Mouse (Mus musculus) gastrocnemius, postnatal 10 days (tissue): Measurements from ENCODE around the gene Ucma. TPM values are rescaled to one million over a fixed set of nuclear protein-coding genes. Genes with fewer than 3 reads are reported as not detected.
"Not testable (repeated sequence)": the region's sequence is repeated elsewhere in the genome, so short reads cannot be mapped to it uniquely, and the experiment has no call there.

Experiments used
- DNase-seq: peaks from one replicate; pipeline ENCODE4 v3.0.0; 2021; ENCODE audit warnings: mixed read lengths
- long read RNA-seq, 2 experiments: library from polyadenylated mRNA; stranded (forward); transcript quantifications; one replicate each; pipeline ENCODE4 v2.0.0; 2021
- total RNA-seq, 2 experiments: library from RNA; stranded (reverse); gene quantifications; 2 replicates each; pipeline ENCODE4 v1.2.3; 2021

The Ucma gene
- under 1 TPM in 1 of 2 experiments, not detected in 1; 0.75 TPM for total RNA-seq
- long read RNA-seq, experiment 1, result 0 reads
- long read RNA-seq, experiment 2, result 0 reads

DNA sequence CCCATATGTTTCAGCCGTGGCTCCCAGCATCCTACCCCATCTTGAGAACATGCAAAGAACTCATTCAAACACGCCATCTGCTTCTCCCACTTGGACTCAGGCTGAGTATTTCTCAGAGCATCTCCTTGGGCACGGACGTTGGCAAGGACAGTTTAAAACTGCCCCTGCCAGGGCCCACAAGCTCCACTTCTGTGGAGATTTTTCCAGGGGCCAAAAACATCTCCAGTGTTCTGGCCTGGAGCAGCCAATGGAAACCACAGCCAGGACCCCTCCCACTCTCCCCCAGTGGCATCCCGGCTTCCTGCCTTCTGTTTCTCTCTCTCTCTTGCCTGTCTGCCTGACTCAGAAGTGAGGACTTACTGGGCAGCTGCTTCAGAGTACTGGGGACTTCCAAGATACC, at the start of gene Ucma:
Ucma (plus strand) TSS at position 316 of the 400 bp plus-strand sequence.
- DNase-seq, result no peak

DNA sequence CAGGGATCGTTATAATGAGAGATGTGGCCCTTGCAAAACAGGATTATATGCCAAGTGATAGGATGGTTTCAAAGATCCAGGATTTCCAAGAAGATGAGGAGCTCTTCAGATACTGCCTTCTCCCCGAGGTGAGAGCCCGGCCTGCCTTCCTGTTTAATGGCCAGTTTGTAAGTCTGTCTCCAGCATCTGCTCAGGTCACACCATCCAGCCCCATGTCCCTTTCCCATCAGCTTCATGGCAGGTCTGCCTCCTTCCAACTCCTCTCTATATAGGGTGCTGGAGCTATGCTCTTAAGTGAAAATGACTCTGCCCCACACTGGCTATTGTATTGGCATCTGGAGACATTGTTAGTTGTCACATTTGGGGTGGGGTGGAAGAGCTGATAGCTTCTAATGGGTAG, 48.5 kb upstream of the Ucma start:
- no peak for DNase-seq

DNA sequence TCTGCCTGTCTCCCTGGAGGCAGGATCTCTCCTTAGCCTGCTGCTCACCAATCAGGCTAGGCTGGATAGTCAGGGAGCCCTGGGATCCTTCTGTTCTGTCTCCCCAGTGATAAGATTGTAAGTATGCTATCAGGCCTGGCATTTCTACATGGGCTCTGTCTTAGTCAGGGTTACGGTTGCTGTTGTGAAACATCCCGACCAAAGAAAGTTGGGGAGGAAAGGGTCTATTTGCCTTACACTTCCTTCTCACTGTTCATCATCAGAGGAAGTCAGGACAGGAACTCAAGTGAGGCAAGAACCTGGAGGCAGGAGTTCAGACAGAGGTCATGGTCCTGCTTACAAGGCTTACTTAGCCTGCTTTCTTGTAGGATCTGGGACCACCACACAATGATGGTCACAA, 46.7 kb upstream of the Ucma start:
- no peak for DNase-seq

DNA sequence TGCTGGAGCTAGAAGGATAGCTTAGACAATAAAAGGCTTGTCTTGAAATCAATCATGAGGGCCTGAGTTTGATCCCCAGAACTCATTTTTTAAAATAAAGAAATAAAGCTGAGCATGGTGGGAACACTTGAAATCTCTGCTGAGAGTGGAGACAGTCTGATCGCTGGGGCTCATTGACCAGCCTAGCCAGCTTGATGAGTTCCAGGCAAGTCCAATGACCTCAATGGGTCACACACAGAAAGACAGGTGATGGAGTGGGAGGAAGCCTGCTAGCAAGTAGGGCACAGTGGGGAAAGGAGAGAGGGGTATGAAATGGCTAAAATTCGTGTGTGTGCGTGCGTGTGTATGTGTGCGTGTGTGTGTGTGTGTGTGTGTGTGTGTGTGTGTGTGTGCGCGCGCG, 41.4 kb upstream of the Ucma start:
- DNase-seq, result no peak

DNA sequence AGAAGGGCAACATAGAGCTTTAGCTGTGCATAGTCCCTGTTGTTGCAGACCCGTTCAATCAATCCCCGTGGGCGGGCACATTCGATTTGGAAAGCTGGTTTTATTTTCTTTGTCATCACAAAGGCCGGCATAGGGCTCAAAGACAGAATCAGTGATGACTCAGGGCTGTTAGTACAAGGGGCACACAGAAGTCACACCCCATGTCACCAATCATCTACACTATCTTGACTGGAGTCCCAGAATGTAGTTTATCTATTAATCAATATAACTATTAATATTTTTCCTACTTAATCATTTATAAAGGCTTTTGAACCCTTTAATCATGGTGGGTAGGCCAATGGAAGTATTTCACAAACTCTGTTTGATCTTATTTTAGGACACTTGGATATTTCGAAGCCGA, 38.0 kb upstream of the Ucma start:
- DNase-seq, result no peak

DNA sequence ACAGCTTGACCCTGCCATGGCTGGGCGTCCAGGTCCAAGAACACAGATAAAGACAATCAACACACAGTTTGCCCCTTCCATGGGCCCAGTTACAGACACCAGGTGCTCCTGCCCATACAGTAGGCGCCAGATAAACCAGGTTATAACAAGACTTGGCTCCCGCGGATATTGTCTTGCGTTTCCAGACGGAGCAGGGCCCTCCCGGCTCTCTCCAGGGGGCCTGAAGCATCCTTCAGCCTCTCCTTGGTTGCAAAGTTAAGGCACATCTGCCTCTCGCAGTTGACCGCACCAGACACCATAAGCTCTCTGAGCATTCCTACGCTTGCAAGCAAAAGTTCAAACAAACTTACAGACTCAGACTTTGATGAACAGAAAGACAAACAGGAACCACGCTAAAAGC, 35.1 kb upstream of the Ucma start:
- no peak for DNase-seq

DNA sequence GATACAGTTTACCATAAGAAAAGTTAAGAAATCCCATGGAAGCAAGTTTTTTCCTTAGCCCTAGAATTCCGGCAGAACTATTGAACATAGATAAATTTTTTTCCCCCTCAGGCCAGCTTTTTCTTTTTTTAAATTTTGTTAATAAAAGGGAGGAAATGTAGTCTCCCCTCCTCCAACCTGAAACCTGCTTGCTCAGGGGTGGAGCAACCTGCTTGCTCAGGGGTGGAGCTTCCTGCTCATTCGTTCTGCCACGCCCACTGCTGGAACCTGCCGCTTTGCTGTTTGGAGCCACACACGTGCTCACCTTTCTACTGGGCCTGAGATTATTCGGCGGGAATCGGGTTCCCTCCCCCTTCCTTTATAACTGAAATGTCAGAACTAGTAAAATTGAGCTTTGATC, 26.2 kb upstream of the Ucma start:
- not testable (repeated sequence) for DNase-seq

DNA sequence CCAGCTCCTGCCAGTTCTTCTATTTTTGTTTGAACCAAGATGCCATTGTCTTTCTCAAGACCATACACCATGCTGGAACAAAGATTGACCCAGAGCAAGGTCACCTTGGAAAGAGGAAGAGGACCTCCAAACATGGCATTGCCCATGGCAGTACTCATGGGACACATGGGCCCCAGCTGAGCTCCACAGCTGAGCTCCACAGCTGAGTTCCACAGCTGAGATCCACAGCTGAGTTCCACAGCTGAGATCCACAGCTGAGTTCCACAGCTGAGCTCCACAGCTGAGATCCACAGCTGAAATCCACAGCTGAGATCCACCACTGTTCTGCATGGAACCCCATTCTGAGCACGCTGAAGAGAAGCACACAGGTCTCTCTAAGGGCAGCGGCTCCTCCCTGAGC, 24.9 kb upstream of the Ucma start:
- no peak for DNase-seq

DNA sequence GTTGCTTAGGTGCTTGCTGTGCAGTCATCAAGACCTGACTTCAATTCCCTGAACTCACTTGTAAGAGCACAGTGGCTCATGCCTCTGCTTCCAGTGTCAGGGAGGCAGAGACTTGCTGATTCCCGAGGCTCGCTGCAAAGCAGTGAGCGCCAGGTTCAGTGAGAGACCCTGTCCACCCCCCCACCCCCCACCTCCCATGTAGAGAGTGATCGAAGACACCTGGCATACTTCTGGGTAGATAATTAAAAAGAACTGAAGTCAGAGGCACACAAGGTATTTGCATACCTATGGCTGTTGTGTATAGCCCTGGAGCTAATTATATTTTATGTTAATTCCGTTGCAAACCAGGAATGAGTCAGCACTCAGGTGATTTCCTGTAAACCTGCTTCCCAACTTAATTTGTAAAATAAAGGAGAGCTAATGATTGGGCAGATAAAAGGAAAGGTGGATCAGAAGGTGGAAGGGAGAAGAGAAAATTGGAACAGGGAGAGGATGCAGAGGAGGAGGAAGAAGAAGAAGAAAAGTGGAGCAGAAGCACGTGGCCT, 21.6 kb upstream of the Ucma start:
- DNase-seq, result no peak

DNA sequence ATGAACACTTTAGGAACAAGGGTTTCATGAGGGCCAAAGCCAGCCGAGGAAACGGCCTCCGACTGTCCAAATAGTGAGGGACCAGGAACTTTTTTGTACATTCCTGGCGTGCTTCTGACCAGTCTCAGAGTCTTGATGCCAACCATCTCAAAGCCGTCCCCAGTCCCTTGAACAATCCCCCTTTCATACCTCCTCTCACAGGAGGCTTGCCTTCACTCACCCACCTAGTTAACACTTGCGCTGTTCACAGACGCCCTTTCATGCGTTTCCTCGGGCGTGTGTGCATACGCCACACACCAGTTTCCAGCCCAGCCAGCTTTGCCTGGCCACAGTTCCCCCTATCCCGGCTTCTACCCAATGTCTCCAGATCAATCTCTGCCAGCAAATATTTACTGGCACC, 17.9 kb upstream of the Ucma start:
- DNase-seq, result no peak

DNA sequence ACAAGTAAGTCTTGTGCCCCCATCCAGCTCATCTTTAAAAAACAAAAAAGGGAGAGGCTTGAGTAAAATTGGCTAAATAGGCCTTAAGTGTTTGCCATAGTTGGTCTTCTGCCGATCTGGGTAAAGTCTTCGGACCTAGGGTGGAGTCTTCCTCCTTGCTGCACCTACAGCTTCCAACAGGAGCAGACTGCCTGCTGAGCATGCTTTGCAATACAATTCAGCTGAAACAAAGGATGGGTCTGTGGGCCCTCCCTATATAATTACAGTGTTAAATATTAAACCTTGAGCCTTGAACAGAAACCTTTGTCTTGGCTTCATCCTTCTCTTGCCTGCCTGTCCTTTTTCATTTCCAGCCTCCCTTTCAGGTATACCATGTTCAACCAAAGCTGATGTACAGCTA, 8.1 kb upstream of the Ucma start:
- DNase-seq, result no peak

DNA sequence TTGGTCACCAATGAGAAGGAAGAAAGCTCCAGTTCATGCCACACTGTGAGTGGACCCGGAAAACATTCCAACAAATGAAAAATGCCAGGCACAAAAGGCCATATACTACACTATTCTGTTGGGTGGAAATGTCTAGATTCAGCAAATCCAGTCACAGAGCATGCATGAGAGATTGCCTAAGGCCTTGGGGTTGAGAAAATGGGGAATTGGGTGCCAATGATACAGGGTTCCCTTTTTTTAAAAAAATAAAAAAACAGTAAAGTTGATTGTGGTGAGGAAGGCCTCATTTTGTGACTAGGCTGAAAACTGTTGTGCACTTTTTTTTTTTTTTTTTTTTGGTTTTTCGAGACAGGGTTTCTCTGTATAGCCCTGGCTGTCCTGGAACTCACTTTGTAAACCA, 6.8 kb upstream of the Ucma start:
- DNase-seq, result no peak

DNA sequence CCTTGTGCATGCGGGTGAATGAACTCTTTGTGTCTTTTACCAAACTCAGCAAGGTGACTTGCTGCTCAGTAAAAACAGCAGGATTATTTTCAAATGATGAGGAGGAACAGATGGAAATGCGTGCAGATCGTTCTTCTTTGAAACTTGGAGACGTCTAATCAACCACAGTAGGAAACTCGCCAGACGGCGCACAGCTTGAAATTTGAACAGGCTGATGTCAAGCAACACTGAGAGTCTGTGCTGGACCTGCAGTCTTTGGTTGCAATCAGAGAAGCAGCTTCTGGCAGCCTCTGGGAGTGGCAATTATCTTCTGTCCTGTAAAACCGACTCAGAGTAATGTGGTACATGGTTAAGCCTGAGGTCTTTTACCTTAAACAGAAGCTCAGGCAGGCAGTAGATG, 2.2 kb downstream of the Ucma start:
- DNase-seq, result no peak

DNA sequence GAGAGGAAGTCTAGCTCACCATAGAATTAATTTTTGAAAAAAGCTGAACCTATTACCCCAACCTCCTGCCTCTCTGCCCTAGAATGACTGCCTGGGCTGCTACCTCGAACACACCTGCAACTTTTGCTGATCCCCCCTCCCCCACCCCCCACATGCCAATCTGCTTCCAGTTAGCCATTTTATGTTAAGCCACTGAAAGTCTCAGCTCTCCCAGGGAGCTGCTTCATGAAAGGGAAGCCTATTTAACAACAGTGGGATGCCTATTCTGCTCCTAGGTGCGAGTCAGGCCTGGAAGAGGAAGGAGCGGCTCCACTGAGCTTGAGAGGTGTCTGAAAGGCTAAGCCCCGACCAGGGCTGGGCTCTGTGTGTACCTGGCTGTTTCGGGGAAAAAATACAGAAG, 8.1 kb downstream of the Ucma start:
- DNase-seq, result no peak

DNA sequence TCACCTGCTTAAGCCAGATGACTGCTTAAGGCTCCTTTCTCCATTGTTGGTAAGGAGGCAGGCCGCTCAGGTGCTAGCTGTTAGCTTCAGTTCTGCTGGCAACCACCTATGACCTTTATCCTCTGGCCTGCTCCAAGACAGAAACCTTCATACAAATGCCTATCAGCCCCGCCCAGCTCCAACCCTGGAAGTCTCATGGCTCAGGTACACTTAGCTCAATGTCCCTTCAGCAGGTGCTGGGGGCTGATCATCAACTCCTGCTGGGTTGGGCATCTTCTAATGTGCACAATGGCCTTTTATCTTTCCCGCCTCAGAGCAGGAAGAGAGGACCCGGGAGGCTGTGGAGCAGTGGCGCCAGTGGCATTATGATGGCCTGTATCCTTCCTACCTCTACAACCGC, 9.1 kb downstream of the Ucma start:
- DNase-seq, result no peak

DNA sequence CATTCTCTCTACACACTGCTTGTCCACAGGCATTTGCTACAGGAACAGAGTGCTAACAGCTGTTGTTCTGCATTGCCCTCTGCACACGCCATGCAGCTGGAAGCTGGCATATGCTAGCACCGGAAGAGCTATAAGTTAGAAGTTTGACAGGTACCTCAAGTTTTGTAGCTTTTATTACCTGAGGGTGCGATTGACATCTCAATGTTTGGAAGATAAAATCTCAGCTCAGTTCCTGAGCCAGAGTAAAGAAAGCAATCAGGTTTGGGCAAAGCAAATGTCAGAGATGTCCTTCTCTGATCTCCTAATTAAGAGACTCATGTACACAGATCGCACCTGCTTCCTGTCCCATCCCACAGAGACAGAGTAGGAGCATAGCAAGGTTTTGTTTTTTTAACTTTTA, 10.9 kb downstream of the Ucma start:
- DNase-seq, result no peak

DNA sequence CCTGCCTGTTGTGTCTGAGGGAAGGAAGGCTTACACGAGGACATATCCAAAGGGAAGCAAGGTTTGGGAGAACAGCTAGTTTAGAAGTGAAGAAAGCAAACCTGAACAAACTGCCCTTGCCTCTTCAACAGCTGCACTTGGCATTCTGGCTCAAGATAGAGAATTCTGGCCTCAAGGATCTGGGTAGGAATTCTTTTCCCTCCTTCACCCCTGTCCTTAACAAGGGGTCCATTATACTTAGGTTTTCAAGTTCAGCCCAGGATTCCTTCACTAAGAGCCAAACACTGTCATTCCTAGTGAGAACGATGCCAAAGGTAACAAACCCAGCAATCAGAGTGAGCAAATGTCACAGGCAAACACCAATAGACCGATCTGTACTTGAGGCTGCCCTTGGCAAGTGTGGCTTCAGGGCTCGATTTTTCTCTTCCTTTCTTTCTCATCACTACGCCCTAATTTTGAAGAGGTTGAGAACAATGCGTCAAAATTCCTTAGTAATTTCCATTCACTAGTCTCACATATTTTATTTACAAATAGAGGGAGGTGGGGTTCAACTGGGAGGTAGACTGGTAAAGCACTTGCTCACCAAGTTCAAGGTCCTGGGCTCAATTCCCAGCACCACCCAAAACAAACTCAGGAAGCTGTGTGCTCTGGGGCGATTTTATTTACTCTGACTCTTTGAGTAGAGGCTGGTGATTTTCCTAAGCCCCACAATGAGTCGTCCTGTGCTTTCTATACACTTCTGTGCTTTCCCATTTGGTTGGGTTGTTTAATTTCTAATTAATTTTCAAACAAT, 11.7 kb downstream of the Ucma start:
- DNase-seq, result no peak

DNA sequence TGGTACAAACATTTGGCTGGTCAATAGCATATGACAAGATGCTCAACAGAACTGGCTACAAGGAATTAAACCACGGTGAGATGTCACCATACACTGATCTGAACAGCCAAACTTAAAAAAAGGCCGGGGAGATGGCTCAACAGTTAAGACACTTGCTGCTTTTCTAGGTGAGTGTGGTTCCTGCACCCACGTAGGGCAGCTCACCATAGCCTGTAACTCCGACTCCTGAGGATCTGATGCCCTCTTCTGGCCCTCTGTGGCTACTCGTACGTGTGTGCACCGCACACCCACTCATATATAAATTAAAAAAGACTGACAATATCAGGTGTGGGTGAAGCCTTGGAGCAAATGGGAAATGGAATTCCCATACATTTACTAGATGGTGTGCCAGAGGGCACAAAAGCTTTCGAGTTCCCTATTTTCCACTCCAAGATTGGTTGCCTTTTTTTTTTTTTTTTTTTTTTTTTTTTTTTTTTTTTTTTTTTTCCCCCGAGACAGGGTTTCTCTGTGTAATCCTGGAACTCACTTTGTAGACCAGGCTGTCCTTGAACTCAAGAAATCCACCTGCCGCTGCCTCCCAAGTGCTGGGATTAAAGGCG, 13.0 kb downstream of the Ucma start:
- no peak for DNase-seq

DNA sequence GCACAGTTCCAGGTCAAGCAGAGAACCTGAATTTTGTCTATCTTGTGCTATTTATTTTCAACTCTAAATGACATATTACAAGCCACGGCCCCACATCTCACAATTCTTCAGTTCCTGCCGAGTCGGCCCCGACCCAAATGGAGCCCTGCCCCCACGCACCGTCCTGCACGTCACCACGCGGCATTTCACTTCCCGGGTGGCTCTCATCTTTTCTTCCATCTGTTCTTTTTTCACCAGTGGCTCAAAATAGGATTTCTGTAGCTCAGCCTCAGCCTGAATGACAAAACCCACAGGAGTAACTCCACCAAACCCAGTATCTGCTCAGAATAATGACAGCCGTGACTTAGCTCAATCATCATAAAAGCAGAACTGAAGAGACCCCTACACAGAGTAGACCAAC, 17.7 kb downstream of the Ucma start:
- no peak for DNase-seq

DNA sequence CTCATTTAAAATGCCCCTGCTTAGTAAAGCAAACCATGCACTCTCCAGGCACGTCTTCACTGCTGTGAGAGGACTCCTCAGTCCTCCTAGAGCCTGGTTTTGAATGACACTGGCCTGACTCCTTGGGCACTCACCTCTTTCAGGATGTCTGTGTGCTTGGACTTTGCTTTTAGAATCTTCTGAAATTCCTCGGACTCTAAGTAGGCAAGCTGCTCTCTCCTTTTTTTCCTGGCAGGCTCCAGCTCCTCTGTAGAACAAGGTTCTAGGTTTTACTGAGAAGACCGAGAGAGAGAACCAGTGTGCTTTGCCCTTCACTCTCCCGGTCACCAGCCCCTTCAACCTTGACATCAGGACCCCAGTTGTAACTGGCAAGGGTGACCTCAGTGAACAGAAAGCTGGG, 18.5 kb downstream of the Ucma start:
- DNase-seq, result no peak

DNA sequence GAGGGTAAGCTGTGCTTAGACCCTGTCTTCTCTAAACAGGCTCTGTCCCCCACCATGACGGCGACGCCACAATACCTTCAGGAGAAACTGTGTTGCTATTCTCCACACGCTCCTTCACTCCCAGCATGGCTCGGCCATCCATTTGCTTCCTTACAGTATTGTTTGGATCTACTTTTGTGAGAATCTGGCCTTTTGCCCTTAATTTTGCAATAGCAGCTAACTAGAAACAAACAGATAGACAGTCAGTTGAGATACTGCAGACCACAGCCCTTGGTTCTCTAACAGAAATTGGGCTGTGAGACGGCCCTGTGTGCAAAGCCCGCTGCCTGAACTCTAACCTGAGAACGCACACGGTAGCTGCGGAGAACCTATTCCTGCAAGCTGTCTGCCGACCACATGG, 19.7 kb downstream of the Ucma start:
- DNase-seq, result no peak

DNA sequence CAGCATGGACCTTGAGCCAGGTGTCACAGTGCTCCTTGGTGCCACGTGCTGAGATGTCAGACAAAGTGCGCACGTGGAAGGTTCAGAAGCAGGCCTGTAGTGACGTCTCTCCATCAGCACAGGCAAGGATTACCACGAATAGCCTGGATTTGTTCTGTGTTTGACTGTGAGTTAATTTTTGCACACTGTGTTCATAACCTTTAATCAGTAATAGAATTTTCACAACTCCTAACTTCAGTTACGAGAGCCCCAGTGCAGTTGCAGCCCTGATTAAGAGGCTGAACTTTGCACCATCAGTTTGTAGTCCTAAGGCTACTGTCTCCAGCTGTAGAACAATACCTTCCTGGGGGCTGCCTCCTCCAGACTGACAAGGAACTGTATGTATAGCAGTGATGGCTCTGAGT, 20.5 kb downstream of the Ucma start:
- no peak for DNase-seq

DNA sequence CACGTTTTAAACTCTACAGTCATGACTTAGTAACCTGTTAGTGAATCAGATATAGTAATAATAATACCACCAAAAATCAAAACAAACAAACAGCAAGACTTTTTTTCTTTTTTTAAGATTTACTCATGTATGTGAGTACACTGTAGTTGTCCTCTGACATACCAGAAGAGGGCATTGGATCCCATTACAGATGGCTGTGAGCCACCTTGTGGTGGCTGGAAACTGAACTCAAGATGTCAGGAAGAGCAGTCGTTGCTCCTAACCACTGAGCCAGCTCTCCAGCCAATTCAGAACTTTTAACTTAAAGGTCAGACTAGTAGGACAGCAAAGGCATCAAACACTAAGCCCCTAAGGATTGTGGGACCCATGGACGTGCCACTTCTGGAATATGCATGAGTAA, 23.0 kb downstream of the Ucma start:
- no peak for DNase-seq

DNA sequence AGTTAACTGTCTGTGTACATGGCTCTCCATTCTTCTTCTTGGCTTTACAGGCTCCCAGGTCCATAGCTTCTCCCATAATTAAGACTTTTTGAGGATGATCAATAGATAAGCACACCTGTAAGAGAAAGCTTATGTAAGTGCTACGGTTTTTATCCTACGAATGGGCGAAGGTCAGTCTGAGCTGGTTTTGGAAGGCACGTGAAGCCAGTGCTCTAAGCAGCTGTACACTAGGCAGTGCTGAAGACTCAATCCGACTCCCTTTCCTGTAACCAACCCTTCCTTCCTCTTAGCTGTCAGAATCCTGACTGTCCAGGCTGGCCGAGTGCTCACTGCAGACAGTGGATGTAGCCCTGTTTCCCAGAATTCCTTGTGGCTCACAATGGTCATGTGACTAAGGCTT, 25.3 kb downstream of the Ucma start:
- no peak for DNase-seq
